Mouse (Mus musculus): ENCODE data around the gene Nrip2.

DNA sequence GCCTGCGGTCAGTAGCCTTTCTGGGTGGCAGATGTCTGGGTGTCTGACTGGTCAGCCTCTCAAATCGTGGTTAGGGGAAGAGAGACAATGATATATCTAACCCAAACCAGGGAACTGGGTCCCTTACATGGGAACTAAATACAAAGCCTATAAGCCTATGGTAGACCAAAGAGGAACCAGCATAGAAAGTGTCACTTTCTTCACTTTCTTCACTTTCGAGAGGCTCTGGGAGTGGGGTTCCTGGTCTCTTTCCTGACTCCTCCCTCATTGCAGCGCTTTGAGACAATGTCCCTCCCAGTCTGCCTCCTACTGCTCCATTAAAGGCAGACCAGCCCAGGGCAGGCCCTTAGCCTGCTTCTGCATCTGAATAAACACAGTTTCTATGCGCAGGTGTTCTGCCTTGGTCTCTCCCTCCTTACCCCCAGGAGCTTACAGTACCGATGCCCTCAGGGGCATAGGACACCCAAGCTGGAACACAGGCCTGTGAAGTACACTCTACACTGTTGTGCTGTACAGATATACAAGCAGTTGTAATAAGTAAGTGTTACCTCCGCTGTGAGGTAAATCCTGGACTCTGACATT, 9.5 kb downstream of the Nrip2 start:
- TF ChIP-seq CTCF (IDR thresholded peaks at IDR 0.05; ENCODE audit: insufficient read depth, low read length) (no peak), POLR2A (IDR thresholded peaks at IDR 0.05; ENCODE audit: borderline replicate concordance, extremely low read depth, low read depth, low read length) (no peak)

Data from lung, adult 2 months (tissue).